Mouse (Mus musculus): Measurements from ENCODE around the gene Flywch2. TPM values are rescaled to one million over a fixed set of nuclear protein-coding genes. Genes with fewer than 3 reads are reported as not detected.

Gene Flywch2
- polyA plus RNA-seq, 1 experiment from 2014 or later, result 46.8 TPM

DNA sequence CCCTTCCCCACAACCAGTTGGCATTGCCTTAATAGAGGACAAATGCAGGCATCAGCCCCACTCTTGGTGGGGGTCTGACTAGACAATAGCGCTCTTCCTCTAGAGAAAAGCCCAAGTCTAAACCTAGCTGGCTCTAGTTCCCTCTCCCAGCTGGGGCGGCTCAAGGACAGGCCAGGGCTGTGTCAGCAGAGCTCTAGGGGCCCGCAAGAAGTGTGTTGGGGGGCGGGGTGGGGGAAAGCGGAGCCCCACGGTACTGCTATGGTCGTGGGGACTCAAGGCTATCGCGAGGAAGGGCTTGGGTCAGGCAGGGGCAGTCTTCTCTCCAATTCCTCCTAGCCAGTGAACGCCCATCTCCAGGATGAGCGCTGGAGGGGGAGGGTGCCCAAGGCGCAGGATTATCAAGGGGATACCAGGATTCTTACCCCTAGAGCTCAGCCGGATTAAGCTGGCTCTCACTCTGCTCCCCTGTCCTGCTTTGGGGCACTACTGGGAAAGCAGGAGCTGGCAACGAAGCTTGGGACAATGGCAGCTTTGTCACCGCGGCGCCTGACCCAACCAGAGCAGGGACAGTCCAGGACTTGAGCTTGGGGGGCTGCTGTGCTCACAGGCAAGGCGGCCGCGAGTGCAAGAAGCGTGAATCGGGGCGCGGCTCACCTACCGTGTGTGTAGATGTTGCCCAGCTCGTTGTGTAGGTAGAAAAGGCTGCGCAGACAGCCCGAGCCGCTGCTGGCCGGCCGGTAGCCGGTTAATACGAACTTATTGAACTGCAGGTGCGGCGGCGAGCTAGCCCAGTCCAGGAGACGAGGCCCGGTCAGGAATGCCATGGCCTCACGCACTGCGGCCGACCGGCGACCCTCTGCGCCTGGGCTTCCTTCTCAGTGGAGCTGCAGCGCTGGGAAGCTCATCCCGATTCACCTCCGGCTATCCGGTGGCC lies 46.4 kb downstream of the Flywch2 start:
- no peak for TF ChIP-seq CTCF (IDR thresholded peaks at IDR 0.05; ENCODE audit: low read depth)
- peaks cover 28% of the 10 kb centered on the region for H3K27me3 ChIP-seq (ENCODE audit: insufficient read depth, low read length)
- 2% methylated on average over 48 of the region's 48 CpGs for WGBS
- no peaks in the 10 kb centered on the region for H3K9me3 ChIP-seq (replicated peaks; ENCODE audit: low read length)
- peak overlapping the region; percentile 63 for H3K4me3 ChIP-seq (replicated peaks; ENCODE audit: low read depth, low read length)
- ATAC-seq (replicated peaks; ENCODE audit: low FRiP score, low read depth), result peak; percentile 1; the same call in 1 of the 2 replicates
- peak overlapping the region; percentile 93 for H3K4me2 ChIP-seq (ENCODE audit: low read length)
- H3K27ac ChIP-seq, result no peak overlapping the region
- H3K9ac ChIP-seq (ENCODE audit: low read depth, low read length), result peak overlapping the region; percentile 54
- peaks cover 24% of the 10 kb centered on the region; the same call in 1 of the 2 replicates for H3K4me1 ChIP-seq (replicated peaks; ENCODE audit: insufficient read depth, low read length)
- DNase-seq (ENCODE audit: low spot score), result no peak
- H3K36me3 ChIP-seq (ENCODE audit: insufficient read depth, low read length), result no peaks in the 10 kb centered on the region

DNA sequence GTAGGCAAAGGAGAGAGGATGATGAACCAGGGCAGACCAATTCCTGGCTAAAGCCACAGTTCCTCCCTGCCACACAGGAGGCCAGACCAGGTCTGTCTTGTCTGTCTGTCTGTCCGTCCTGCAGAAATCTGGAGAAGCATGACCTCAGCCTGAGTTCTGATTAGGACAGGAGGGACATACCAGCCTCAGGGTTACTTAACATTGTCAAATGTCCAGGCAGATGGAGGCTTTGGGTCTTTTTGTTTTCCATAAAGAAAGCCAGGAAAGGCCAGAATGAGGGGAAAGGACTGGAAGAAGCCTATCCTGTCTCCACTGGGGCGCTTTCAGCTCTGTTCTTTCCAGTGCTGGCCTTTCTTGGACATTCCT lies 47.1 kb downstream of the Flywch2 start:
- ATAC-seq (replicated peaks; ENCODE audit: low FRiP score, low read depth), result no peak
- TF ChIP-seq CTCF (IDR thresholded peaks at IDR 0.05; ENCODE audit: low read depth), result no peak
- WGBS, result 53% methylated on average over 2 of the region's 2 CpGs
- Histone ChIP-seq H3K4me1 (replicated peaks; ENCODE audit: insufficient read depth, low read length) (peaks cover 24% of the 10 kb centered on the region; the same call in 1 of the 2 replicates), H3K4me2 (ENCODE audit: low read length) (peak overlapping the region; percentile 93), H3K27ac (no peak overlapping the region), H3K27me3 (ENCODE audit: insufficient read depth, low read length) (peaks cover 24% of the 10 kb centered on the region), H3K9ac (ENCODE audit: low read depth, low read length) (no peak overlapping the region), H3K9me3 (replicated peaks; ENCODE audit: low read length) (no peaks in the 10 kb centered on the region), H3K4me3 (replicated peaks; ENCODE audit: low read depth, low read length) (peak overlapping the region; percentile 63; the same call in 1 of the 2 replicates), H3K36me3 (ENCODE audit: insufficient read depth, low read length) (no peaks in the 10 kb centered on the region)
- DNase-seq (ENCODE audit: low spot score), result no peak

DNA sequence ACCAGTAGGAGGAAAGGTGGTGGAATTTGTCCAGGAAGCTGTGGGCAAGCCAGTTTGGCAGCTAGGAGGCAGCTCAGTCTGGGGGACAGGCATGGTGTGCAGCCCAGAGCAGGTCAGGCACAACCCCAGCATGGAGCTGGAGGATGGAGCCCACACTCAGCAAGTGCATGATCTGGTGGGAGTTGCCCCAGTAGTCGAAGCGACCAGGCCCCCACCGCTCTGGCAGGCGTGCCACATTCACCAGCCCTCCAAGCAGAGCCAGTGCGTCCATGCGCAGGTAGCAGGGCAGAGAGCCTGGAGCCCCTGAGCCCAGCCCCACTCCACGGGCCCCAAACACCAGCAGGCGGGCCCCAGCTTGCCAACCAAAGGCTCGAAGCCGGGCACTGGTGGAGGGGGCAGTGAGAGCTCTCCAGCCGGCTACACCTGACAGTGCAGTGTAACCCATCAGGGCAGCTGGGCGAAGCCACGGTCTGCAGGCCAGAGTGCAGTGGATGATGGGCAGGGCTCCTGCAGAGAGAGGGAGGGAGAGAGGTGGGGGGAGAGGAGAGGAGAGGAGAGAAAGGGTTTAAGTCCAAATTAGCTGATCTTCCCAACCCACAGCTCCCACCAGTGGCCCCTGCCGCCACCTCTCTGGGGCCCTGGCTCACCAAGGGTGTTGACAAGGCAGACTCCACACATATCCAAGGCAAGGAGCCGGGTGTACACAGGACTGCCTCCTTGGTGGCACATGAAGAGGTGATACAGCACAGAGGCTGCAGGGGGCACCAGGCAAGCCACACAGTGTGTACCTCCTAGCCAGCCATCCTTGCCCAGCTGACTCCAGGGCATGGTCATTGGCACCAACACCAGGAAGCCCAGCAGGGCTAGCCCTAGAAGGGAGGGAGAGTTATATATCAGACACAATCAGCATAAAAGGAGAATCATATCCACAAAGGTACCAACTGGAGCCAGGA lies 48.1 kb downstream of the Flywch2 start:
- peaks cover 24% of the 10 kb centered on the region; the same call in 1 of the 2 replicates for H3K4me1 ChIP-seq (replicated peaks; ENCODE audit: insufficient read depth, low read length)
- no peak overlapping the region for H3K9ac ChIP-seq (ENCODE audit: low read depth, low read length)
- no peak for DNase-seq (ENCODE audit: low spot score)
- no peak overlapping the region for H3K4me3 ChIP-seq (replicated peaks; ENCODE audit: low read depth, low read length)
- H3K27ac ChIP-seq, result no peak overlapping the region
- peak; percentile 29; the same call in 1 of the 2 replicates for TF ChIP-seq CTCF (IDR thresholded peaks at IDR 0.05; ENCODE audit: low read depth)
- H3K9me3 ChIP-seq (replicated peaks; ENCODE audit: low read length), result no peaks in the 10 kb centered on the region
- WGBS, result 68% methylated on average over 15 of the region's 15 CpGs
- H3K36me3 ChIP-seq (ENCODE audit: insufficient read depth, low read length), result no peaks in the 10 kb centered on the region
- no peak for ATAC-seq (replicated peaks; ENCODE audit: low FRiP score, low read depth)
- H3K27me3 ChIP-seq (ENCODE audit: insufficient read depth, low read length), result peaks cover 13% of the 10 kb centered on the region
- no peak overlapping the region for H3K4me2 ChIP-seq (ENCODE audit: low read length)

DNA sequence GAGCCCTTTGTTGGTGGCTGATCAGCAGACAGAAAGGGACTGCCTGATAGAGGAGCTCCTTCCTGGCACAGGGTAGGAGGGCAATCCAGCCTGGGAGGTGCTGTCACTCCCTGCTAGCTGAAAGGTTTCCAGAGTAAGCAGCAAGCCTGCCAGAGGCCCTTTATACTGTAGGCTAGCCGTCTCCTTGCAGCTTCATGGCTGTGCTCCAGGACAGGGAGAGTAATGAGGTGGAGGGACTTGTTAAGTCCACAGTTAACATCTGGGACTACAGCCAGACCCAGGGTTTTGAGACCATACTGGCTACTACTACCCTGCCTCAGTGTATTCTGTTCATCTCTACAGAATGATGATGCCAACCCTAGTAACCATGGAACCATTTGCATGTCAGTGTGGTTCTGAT lies 51.5 kb downstream of the Flywch2 start:
- H3K27ac ChIP-seq, result no peak overlapping the region
- no peaks in the 10 kb centered on the region for H3K36me3 ChIP-seq (ENCODE audit: insufficient read depth, low read length)
- no peaks in the 10 kb centered on the region for H3K27me3 ChIP-seq (ENCODE audit: insufficient read depth, low read length)
- peaks cover 8% of the 10 kb centered on the region; the same call in 1 of the 2 replicates for H3K4me1 ChIP-seq (replicated peaks; ENCODE audit: insufficient read depth, low read length)
- ATAC-seq (replicated peaks; ENCODE audit: low FRiP score, low read depth) (no peak), DNase-seq (ENCODE audit: low spot score) (no peak)
- H3K9ac ChIP-seq (ENCODE audit: low read depth, low read length), result no peak overlapping the region
- TF ChIP-seq CTCF (IDR thresholded peaks at IDR 0.05; ENCODE audit: low read depth), result no peak
- H3K9me3 ChIP-seq (replicated peaks; ENCODE audit: low read length), result no peaks in the 10 kb centered on the region
- H3K4me3 ChIP-seq (replicated peaks; ENCODE audit: low read depth, low read length), result no peak overlapping the region
- 50% methylated on average over 1 of the region's 1 CpGs for WGBS
- H3K4me2 ChIP-seq (ENCODE audit: low read length), result no peak overlapping the region

DNA sequence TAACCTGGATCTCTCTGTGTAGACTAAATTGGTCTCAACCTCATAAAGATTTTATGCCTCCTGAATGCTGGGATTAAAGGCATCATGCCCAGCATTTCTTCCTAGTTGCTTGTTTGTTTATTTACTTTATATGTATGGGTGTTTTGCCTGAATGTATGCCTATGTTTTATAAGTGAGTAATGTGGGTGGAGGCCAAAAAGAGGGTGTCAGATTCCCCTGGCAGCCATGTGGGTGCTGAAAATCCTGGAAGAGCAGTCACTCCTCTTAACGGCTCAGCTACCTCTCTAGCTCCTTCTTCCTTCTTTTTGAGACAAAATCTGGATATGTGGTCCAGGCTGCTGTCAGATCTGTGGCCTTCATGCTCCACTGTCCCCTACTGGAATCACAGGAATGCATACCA lies 55.4 kb downstream of the Flywch2 start:
- Histone ChIP-seq H3K9me3 (replicated peaks; ENCODE audit: low read length) (no peaks in the 10 kb centered on the region), H3K27me3 (ENCODE audit: insufficient read depth, low read length) (no peaks in the 10 kb centered on the region), H3K27ac (no peak overlapping the region), H3K9ac (ENCODE audit: low read depth, low read length) (no peak overlapping the region), H3K4me3 (replicated peaks; ENCODE audit: low read depth, low read length) (no peak overlapping the region), H3K4me2 (ENCODE audit: low read length) (no peak overlapping the region), H3K4me1 (replicated peaks; ENCODE audit: insufficient read depth, low read length) (peaks cover 3% of the 10 kb centered on the region; the same call in 1 of the 2 replicates), H3K36me3 (ENCODE audit: insufficient read depth, low read length) (no peaks in the 10 kb centered on the region)
- TF ChIP-seq CTCF (IDR thresholded peaks at IDR 0.05; ENCODE audit: low read depth), result no peak
- WGBS, result 43% methylated on average over 1 of the region's 1 CpGs
- no peak for DNase-seq (ENCODE audit: low spot score)
- ATAC-seq (replicated peaks; ENCODE audit: low FRiP score, low read depth), result no peak

Small RNAs within 50 kb of the gene (microRNA-seq; reads per million reads assigned to microRNA genes)
- gene Mir5125, result not detected

Other genes starting within 250 kb of the Flywch2 start
- gene Zfp213, start 221.8 kb downstream of the Flywch2 start, polyA plus RNA-seq (2015; fragmentation: Nextera tagmentation; extraction: Ambion mirVana), result 16.8 and 19.1 TPM in 2 replicates
- 12.6 and 14.3 TPM in 2 replicates for gene Zfp13, start 186.6 kb downstream of the Flywch2 start, polyA plus RNA-seq (2015; fragmentation: Nextera tagmentation; extraction: Ambion mirVana)
- not detected in 2 replicates for gene Zscan10, start 185.2 kb downstream of the Flywch2 start, polyA plus RNA-seq (2015; fragmentation: Nextera tagmentation; extraction: Ambion mirVana)
- gene Mmp25, start 140.8 kb downstream of the Flywch2 start, polyA plus RNA-seq (2015; fragmentation: Nextera tagmentation; extraction: Ambion mirVana), result 0.66 and 0.92 TPM in 2 replicates
- gene Bicdl2, start 125.6 kb downstream of the Flywch2 start, polyA plus RNA-seq (2015; fragmentation: Nextera tagmentation; extraction: Ambion mirVana), result 2.1 and 2.4 TPM in 2 replicates
- gene Hcfc1r1, start 112.5 kb downstream of the Flywch2 start, polyA plus RNA-seq (2015; fragmentation: Nextera tagmentation; extraction: Ambion mirVana), result 116 and 120 TPM in 2 replicates
- 32.3 and 35.5 TPM in 2 replicates for gene Thoc6, start 112.2 kb downstream of the Flywch2 start, polyA plus RNA-seq (2015; fragmentation: Nextera tagmentation; extraction: Ambion mirVana)
- 47.0 and 50.0 TPM in 2 replicates for gene Tnfrsf12a, start 108.6 kb downstream of the Flywch2 start, polyA plus RNA-seq (2015; fragmentation: Nextera tagmentation; extraction: Ambion mirVana)
- gene Cldn6, start 106.8 kb downstream of the Flywch2 start, polyA plus RNA-seq (2015; fragmentation: Nextera tagmentation; extraction: Ambion mirVana), result 131 and 155 TPM in 2 replicates
- gene Cldn9, start 102.1 kb downstream of the Flywch2 start, polyA plus RNA-seq (2015; fragmentation: Nextera tagmentation; extraction: Ambion mirVana), result 41.2 and 41.8 TPM in 2 replicates
- gene 1520401A03Rik, start 63.3 kb downstream of the Flywch2 start, polyA plus RNA-seq (2015; fragmentation: Nextera tagmentation; extraction: Ambion mirVana), result 0.05 and 0.30 TPM in 2 replicates
- gene Pkmyt1, start 59.7 kb downstream of the Flywch2 start, polyA plus RNA-seq (2015; fragmentation: Nextera tagmentation; extraction: Ambion mirVana), result 21.1 and 24.5 TPM in 2 replicates
- gene Paqr4, start 45.2 kb downstream of the Flywch2 start, polyA plus RNA-seq (2015; fragmentation: Nextera tagmentation; extraction: Ambion mirVana), result 16.0 and 17.9 TPM in 2 replicates
- 0.29 and 0.52 TPM in 2 replicates for gene Kremen2, start 40.2 kb downstream of the Flywch2 start, polyA plus RNA-seq (2015; fragmentation: Nextera tagmentation; extraction: Ambion mirVana)
- 74.6 and 74.7 TPM in 2 replicates for gene Flywch1, start 14.5 kb downstream of the Flywch2 start, polyA plus RNA-seq (2015; fragmentation: Nextera tagmentation; extraction: Ambion mirVana)
- 304 and 321 TPM in 2 replicates for gene Srrm2, start 4.5 kb upstream of the Flywch2 start, polyA plus RNA-seq (2015; fragmentation: Nextera tagmentation; extraction: Ambion mirVana)
- gene Elob, start 43.1 kb upstream of the Flywch2 start, polyA plus RNA-seq (2015; fragmentation: Nextera tagmentation; extraction: Ambion mirVana), result 1,058 and 1,143 TPM in 2 replicates
- gene Prss33, start 50.0 kb upstream of the Flywch2 start, polyA plus RNA-seq (2015; fragmentation: Nextera tagmentation; extraction: Ambion mirVana), result 0.11 TPM in 1 of 2 replicates, not detected in the other
- gene Prss32, start 57.8 kb upstream of the Flywch2 start, polyA plus RNA-seq (2015; fragmentation: Nextera tagmentation; extraction: Ambion mirVana), result not detected in 2 replicates
- 2.8 and 3.1 TPM in 2 replicates for gene Prss41, start 58.1 kb upstream of the Flywch2 start, polyA plus RNA-seq (2015; fragmentation: Nextera tagmentation; extraction: Ambion mirVana)
- gene Prss21, start 82.0 kb upstream of the Flywch2 start, polyA plus RNA-seq (2015; fragmentation: Nextera tagmentation; extraction: Ambion mirVana), result not detected in 2 replicates
- not detected in 2 replicates for gene Dcpp1, start 94.8 kb upstream of the Flywch2 start, polyA plus RNA-seq (2015; fragmentation: Nextera tagmentation; extraction: Ambion mirVana)
- gene Dcpp2, start 94.8 kb upstream of the Flywch2 start, polyA plus RNA-seq (2015; fragmentation: Nextera tagmentation; extraction: Ambion mirVana), result not detected in 2 replicates
- not detected in 2 replicates for gene Dcpp3, start 131.4 kb upstream of the Flywch2 start, polyA plus RNA-seq (2015; fragmentation: Nextera tagmentation; extraction: Ambion mirVana)
- gene Sbp, start 155.6 kb upstream of the Flywch2 start, polyA plus RNA-seq (2015; fragmentation: Nextera tagmentation; extraction: Ambion mirVana), result not detected in 2 replicates
- gene Sbpl, start 169.2 kb upstream of the Flywch2 start, polyA plus RNA-seq (2015; fragmentation: Nextera tagmentation; extraction: Ambion mirVana), result not detected in 2 replicates
- gene Prss30, start 194.5 kb upstream of the Flywch2 start, polyA plus RNA-seq (2015; fragmentation: Nextera tagmentation; extraction: Ambion mirVana), result 0.18 and 0.25 TPM in 2 replicates
- gene Prss22, start 212.0 kb upstream of the Flywch2 start, polyA plus RNA-seq (2015; fragmentation: Nextera tagmentation; extraction: Ambion mirVana), result 0.43 and 0.72 TPM in 2 replicates

Data from kidney, postnatal 0 days (tissue).